Mouse (Mus musculus): Measurements from ENCODE around the gene Gm10188. TPM values are rescaled to one million over a fixed set of nuclear protein-coding genes. Genes with fewer than 3 reads are reported as not detected.

Gene Gm10188
- total RNA-seq, 2 experiments from 2014 or later: not detected

GRCm38 (mm10) chr1:132197666-132198065 is 31.9 kb downstream of the Gm10188 start:
- no peak for ATAC-seq (replicated peaks; ENCODE audit: low FRiP score, poor library complexity, severe bottlenecking)

GRCm38 (mm10) chr1:132196337-132196736 is 33.2 kb downstream of the Gm10188 start:
- ATAC-seq (replicated peaks; ENCODE audit: low FRiP score, poor library complexity, severe bottlenecking): no peak

- no peak for ATAC-seq (replicated peaks; ENCODE audit: low FRiP score, poor library complexity, severe bottlenecking)
These were observed 33.9 kb downstream of the Gm10188 start for GRCm38 (mm10) chr1:132195681-132196080.

- no peak for ATAC-seq (replicated peaks; ENCODE audit: low FRiP score, poor library complexity, severe bottlenecking)
These were observed 34.5 kb downstream of the Gm10188 start for GRCm38 (mm10) chr1:132195100-132195499.

GRCm38 (mm10) chr1:132194624-132195023 is 34.9 kb downstream of the Gm10188 start:
- ATAC-seq (replicated peaks; ENCODE audit: low FRiP score, poor library complexity, severe bottlenecking): no peak

- no peak for ATAC-seq (replicated peaks; ENCODE audit: low FRiP score, poor library complexity, severe bottlenecking)
These were observed 35.8 kb downstream of the Gm10188 start for GRCm38 (mm10) chr1:132193806-132194205.

- ATAC-seq (replicated peaks; ENCODE audit: low FRiP score, poor library complexity, severe bottlenecking): no peak
These were observed 37.5 kb downstream of the Gm10188 start for GRCm38 (mm10) chr1:132191786-132192680.

- ATAC-seq (replicated peaks; ENCODE audit: low FRiP score, poor library complexity, severe bottlenecking): no peak
These were observed 38.3 kb downstream of the Gm10188 start, which contains the start of the genes Lemd1 and AC124108.1 for GRCm38 (mm10) chr1:132191093-132191785. Gene Lemd1, plus strand, starts transcription at chr1:132191431. Gene AC124108.1, plus strand, starts transcription at chr1:132191457.

- ATAC-seq (replicated peaks; ENCODE audit: low FRiP score, poor library complexity, severe bottlenecking): no peak
These were observed 38.9 kb downstream of the Gm10188 start for GRCm38 (mm10) chr1:132190621-132191092.

GRCm38 (mm10) chr1:132190040-132190513 is 39.5 kb downstream of the Gm10188 start:
- ATAC-seq (replicated peaks; ENCODE audit: low FRiP score, poor library complexity, severe bottlenecking): no peak

- ATAC-seq (replicated peaks; ENCODE audit: low FRiP score, poor library complexity, severe bottlenecking): no peak
These were observed 40.3 kb downstream of the Gm10188 start for GRCm38 (mm10) chr1:132189231-132189630.

- ATAC-seq (replicated peaks; ENCODE audit: low FRiP score, poor library complexity, severe bottlenecking): no peak
These were observed 41.0 kb downstream of the Gm10188 start for GRCm38 (mm10) chr1:132188442-132189066.

GRCm38 (mm10) chr1:132186303-132186702 is 43.3 kb downstream of the Gm10188 start:
- no peak for ATAC-seq (replicated peaks; ENCODE audit: low FRiP score, poor library complexity, severe bottlenecking)

Other genes starting within 250 kb of the Gm10188 start
- 143 and 156 TPM in 2 replicates for gene Elk4, start 222.2 kb downstream of the Gm10188 start, total RNA-seq (2015; ENCODE audit: low replicate concordance)
- 66.2 and 68.6 TPM in 2 replicates for gene Elk4, start 222.2 kb downstream of the Gm10188 start, total RNA-seq (2017; ENCODE audit: low replicate concordance)
- gene Mfsd4a, start 161.7 kb downstream of the Gm10188 start, total RNA-seq (2015; ENCODE audit: low replicate concordance): 0.72 TPM in 1 of 2 replicates, not detected in the other
- gene Mfsd4a, start 161.7 kb downstream of the Gm10188 start, total RNA-seq (2017; ENCODE audit: low replicate concordance): 0.15 and 5.4 TPM in 2 replicates
- gene Cdk18, start 90.1 kb downstream of the Gm10188 start, total RNA-seq (2015; ENCODE audit: low replicate concordance): not detected in 2 replicates
- gene Cdk18, start 90.1 kb downstream of the Gm10188 start, total RNA-seq (2017; ENCODE audit: low replicate concordance): 0.13 TPM in 1 of 2 replicates, not detected in the other
- not detected in 2 replicates for gene Lemd1, start 38.3 kb downstream of the Gm10188 start, total RNA-seq (2015; ENCODE audit: low replicate concordance)
- gene Lemd1, start 38.3 kb downstream of the Gm10188 start, total RNA-seq (2017; ENCODE audit: low replicate concordance): not detected in 2 replicates
- not detected in 2 replicates for gene AC124108.1, start 38.3 kb downstream of the Gm10188 start, total RNA-seq (2015; ENCODE audit: low replicate concordance)
- not detected in 2 replicates for gene AC124108.1, start 38.3 kb downstream of the Gm10188 start, total RNA-seq (2017; ENCODE audit: low replicate concordance)
- gene Klhdc8a, start 68.9 kb upstream of the Gm10188 start, total RNA-seq (2015; ENCODE audit: low replicate concordance): not detected in 2 replicates
- gene Klhdc8a, start 68.9 kb upstream of the Gm10188 start, total RNA-seq (2017; ENCODE audit: low replicate concordance): not detected in 2 replicates
- 1.1 and 6.3 TPM in 2 replicates for gene Nuak2, start 86.4 kb upstream of the Gm10188 start, total RNA-seq (2015; ENCODE audit: low replicate concordance)
- 3.7 TPM in 1 of 2 replicates, not detected in the other for gene Nuak2, start 86.4 kb upstream of the Gm10188 start, total RNA-seq (2017; ENCODE audit: low replicate concordance)
- gene Tmcc2, start 161.5 kb upstream of the Gm10188 start, total RNA-seq (2015; ENCODE audit: low replicate concordance): 212 and 231 TPM in 2 replicates
- 244 and 297 TPM in 2 replicates for gene Tmcc2, start 161.5 kb upstream of the Gm10188 start, total RNA-seq (2017; ENCODE audit: low replicate concordance)
- 23.4 and 31.4 TPM in 2 replicates for gene Dstyk, start 187.8 kb upstream of the Gm10188 start, total RNA-seq (2015; ENCODE audit: low replicate concordance)
- gene Dstyk, start 187.8 kb upstream of the Gm10188 start, total RNA-seq (2017; ENCODE audit: low replicate concordance): 34.3 and 48.6 TPM in 2 replicates
- gene Rbbp5, start 247.6 kb upstream of the Gm10188 start, total RNA-seq (2015; ENCODE audit: low replicate concordance): 53.2 and 61.6 TPM in 2 replicates
- 34.1 and 35.3 TPM in 2 replicates for gene Rbbp5, start 247.6 kb upstream of the Gm10188 start, total RNA-seq (2017; ENCODE audit: low replicate concordance)

Data from erythroid progenitor cell, adult 5-6 weeks (primary cell).